Mouse (Mus musculus) G1E-ER4 (cell line): Measurements from ENCODE around the gene Atp6v0a4. TPM values are rescaled to one million over a fixed set of nuclear protein-coding genes. Genes with fewer than 3 reads are reported as not detected.

Experiments used
- GATA1 ChIP-seq: IDR thresholded peaks from one replicate; pipeline ENCODE4 v1.8.0; 2012; ENCODE audit warnings: low read length, inconsistent platforms
- polyA plus RNA-seq: library from polyadenylated mRNA; stranded (reverse); fragments of >175 nt; gene quantifications from 2 replicates; pipeline ENCODE4 v1.2.3, GENCODE M21; 2012

The Atp6v0a4 gene
- polyA plus RNA-seq, result not detected in 2 replicates

GRCm38 (mm10) chr6:38124207-38124835 is at the start of gene Atp6v0a4:
Gene Atp6v0a4 (minus strand): TSS chr6:38124586.
- TF ChIP-seq GATA1, result no peak

GRCm38 (mm10) chr6:38165385-38165784 is 41.0 kb upstream of the Atp6v0a4 start:
- no peak for TF ChIP-seq GATA1

- TF ChIP-seq GATA1, result no peak
Measured at GRCm38 (mm10) chr6:38164705-38165104, 40.3 kb upstream of the Atp6v0a4 start.

- no peak for TF ChIP-seq GATA1
Measured at GRCm38 (mm10) chr6:38162825-38163504, 38.6 kb upstream of the Atp6v0a4 start.

- no peak for TF ChIP-seq GATA1
Measured at GRCm38 (mm10) chr6:38160556-38160955, 36.2 kb upstream of the Atp6v0a4 start.

GRCm38 (mm10) chr6:38160102-38160501 is 35.7 kb upstream of the Atp6v0a4 start:
- no peak for TF ChIP-seq GATA1

- TF ChIP-seq GATA1, result no peak
Measured at GRCm38 (mm10) chr6:38159576-38159975, 35.2 kb upstream of the Atp6v0a4 start.

GRCm38 (mm10) chr6:38157925-38158324 is 33.5 kb upstream of the Atp6v0a4 start:
- TF ChIP-seq GATA1, result no peak

- no peak for TF ChIP-seq GATA1
Measured at GRCm38 (mm10) chr6:38156204-38156603, 31.8 kb upstream of the Atp6v0a4 start.

GRCm38 (mm10) chr6:38152305-38152704 is 27.9 kb upstream of the Atp6v0a4 start:
- TF ChIP-seq GATA1, result no peak

- no peak for TF ChIP-seq GATA1
Measured at GRCm38 (mm10) chr6:38149483-38149882, 25.1 kb upstream of the Atp6v0a4 start.

GRCm38 (mm10) chr6:38148626-38149025 is 24.2 kb upstream of the Atp6v0a4 start:
- TF ChIP-seq GATA1, result no peak

- TF ChIP-seq GATA1, result no peak
Measured at GRCm38 (mm10) chr6:38147301-38147700, 22.9 kb upstream of the Atp6v0a4 start.

GRCm38 (mm10) chr6:38145463-38146065 is 21.2 kb upstream of the Atp6v0a4 start:
- no peak for TF ChIP-seq GATA1

GRCm38 (mm10) chr6:38144161-38144998 is 20.0 kb upstream of the Atp6v0a4 start:
- no peak for TF ChIP-seq GATA1

- TF ChIP-seq GATA1, result no peak
Measured at GRCm38 (mm10) chr6:38140402-38140801, 16.0 kb upstream of the Atp6v0a4 start.
